Mouse (Mus musculus) lung, postnatal 14 days (tissue): ENCODE data around the gene Sfrp2.

Experiments used
- DNase-seq: peaks from one replicate; pipeline ENCODE4 v3.0.0; 2021

Gene Sfrp2

DNA sequence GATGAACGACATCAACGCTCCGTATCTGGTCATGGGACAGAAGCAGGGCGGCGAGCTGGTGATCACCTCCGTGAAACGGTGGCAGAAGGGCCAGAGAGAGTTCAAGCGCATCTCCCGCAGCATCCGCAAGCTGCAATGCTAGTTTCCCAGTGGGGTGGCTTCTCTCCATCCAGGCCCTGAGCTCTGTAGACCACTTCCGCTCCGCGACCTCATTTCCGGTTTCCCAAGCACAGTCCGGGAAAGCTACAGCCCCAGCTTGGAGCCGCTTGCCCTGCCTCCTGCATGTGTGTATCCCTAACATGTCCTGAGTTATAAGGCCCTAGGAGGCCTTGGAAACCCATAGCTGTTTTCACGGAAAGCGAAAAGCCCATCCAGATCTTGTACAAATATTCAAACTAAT, 7.2 kb downstream of the Sfrp2 start:
- no peak for DNase-seq

DNA sequence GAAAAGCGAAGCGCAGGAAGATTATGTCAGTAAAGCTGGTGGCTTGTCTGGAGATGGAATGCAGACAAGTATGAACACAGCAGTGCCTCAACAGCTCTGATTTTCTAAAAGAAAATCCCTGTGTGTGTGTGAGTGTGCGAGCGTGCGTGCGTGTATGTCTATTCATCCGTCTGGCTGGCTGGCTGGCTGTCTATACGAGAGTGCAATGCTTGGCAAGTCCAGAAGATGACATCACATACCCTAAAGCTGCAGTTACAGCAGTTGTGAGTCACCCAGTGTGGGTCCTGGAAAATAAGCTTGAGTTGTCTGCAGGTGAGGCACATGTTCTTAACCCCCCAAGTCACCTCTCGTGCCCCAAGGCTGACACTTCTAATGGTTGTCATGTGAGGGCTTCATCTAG, 9.3 kb downstream of the Sfrp2 start:
- DNase-seq, result no peak

DNA sequence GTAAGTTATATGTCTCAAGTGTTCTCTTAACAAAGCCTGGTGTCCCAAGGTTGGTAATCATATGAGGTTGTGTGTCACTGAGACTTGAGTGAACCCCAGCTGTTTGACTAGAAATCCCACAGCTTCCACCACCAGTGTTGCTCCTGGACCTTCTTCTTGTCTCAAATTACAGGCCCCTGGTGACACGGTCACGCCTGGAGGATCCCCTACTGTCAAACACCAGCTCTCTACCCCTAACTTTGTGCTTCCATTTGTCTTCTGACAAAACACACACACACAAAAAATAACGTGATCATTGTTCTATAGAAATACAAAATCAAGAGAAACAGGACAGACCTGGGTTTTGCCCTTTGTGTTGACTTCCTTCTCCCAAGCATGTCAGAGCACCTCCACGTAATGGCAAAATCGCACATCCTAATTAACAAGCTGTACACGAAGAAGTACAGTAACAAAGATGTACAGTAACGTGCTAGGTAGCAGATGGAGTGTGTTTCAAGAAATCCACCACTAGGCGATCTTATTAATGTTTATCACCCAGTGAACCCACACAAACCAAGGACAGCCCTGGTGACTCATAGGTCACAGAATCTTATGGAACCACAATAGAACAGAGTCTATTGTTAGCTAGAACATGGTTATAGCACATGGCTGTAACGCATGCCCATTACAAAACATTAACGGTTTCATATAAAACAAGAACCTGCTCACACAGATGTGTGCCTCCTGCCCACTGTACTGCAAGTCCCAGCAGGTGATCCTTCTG, 15.5 kb downstream of the Sfrp2 start:
- DNase-seq, result no peak

DNA sequence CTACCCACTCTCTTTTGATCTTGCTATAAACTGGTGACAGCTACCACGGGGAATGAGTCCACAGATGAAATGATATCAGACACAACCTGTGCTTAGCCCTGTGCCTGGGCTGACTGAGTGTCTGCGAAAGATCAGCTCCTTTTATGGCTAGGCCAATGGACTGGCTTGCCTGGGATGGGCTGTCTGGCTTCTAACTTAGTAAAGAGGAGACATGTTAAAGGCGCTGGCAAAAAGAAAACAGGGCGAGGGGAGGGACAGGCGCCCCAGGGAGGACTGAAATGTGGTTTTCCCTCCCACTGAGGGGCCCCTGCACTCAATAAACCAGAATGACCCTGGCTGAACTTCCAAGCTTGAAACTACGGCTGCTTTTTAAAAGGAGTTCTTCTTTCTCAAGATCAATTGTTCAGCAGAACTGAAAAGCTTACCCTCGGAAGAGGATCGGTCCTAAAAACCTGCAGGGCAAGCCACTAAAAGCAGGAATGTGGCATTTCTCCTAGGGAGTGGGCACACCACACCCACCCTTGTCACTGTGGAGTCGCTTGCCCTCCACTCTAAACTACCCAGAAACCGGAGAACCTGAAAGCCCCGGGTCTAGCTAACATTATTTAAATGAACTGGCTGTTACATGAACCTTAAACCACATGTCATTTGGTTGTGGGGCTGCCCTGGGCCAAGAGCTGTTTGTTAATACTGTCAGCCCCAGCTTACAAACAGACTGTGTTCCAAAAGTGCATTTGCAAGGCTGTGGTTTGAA, 17.8 kb downstream of the Sfrp2 start:
- no peak for DNase-seq

DNA sequence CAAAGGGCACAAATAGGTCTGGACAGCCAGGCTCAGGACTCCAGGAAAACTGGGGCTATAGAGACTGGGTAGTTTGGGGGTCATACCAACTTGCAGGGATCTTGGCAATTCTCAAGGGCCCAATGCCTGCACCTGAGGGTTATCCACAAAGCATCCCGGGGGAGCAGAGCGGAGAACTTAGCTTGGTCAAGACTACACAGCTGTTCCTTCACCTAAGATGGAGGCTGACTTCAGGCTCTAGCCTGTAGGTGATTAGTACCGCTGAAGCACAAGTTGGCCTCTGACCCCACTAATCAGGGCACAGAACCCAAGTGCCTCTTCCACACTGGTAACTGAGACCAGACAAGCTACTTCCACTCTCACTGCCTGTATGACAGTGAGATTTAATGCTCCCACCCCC, 18.6 kb downstream of the Sfrp2 start:
- DNase-seq, result no peak

DNA sequence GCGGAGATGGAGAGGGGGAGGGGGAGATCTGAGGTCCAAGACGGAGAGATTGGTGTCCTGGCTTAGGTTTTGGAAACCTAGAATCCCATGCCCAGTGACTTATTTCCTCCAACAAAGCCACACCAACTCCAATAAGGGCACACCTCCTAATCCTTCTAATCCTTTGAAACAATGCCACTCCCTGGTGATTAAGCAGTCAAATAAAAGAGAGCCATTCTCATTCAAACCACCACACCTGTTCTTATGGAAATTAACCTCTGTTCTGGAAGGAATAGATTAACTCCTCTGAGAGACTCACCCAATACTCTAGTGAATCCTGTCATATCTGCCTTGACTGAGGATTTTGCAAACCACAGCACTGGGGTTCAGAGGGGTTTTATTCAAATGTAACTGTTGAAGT, 21.0 kb downstream of the Sfrp2 start:
- DNase-seq, result no peak

DNA sequence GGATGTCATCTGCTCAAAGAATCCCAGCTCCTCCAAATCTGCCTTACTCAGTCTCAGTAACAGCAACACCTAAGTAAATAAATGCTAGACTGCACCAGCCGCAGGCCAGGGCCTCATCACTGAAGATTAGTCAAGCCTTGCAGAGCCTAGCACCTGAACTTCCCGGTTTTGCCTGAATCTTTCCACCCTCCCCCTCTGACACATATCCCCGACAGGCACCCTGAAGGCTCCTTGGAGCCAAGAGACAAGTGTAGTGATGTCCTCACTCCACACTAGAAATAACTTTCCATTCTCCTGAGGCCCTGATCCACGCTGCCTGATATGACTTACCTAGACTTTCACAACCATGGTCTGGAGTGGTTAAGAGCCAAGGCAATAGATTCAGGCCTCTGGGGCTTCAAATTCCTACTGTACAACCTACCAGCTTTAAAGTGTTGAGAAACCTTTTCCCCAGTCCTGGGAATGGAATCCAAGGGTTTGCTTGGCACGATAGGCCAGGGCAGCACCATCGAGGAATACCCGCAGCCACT, 21.7 kb downstream of the Sfrp2 start:
- no peak for DNase-seq

DNA sequence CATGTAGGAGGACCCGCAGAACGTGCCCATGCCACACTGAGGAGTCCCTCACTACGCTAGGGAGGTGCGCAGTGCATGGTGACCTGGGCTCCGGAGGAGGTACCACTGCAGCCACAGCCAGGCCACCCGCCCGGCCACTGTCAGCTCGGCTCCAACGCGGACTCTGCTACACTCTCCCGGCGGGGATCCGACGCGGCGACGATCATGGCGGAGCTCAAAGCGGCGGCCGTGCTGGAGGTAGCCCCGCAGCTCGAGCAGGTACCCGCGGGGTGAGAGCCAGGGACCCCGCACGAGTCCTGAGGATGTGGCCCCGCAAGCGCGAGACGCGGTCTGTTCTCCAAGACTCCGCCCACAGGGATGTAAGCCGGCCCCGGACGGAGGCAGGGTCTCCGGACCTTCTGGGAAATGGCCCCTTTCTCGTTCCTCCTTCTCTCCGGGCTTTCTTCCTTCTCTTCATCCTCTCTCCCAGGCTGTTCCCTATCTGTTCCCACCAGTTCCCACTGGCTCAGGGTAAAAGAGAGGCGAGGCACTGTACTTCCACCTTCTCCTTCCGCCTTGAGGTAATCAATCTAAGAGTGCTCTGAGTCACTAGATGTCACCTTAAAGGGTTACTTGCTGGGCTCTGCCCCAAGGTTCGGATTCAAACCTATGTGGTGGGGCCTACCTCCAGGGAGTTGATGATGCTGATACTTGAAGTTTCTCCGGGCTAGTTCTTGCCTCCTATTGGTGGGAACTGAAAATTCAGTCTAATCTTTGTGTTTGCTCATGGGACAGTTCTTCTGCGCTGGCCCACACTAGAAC, 23.7 kb downstream of the Sfrp2 start:
- DNase-seq, result no peak

DNA sequence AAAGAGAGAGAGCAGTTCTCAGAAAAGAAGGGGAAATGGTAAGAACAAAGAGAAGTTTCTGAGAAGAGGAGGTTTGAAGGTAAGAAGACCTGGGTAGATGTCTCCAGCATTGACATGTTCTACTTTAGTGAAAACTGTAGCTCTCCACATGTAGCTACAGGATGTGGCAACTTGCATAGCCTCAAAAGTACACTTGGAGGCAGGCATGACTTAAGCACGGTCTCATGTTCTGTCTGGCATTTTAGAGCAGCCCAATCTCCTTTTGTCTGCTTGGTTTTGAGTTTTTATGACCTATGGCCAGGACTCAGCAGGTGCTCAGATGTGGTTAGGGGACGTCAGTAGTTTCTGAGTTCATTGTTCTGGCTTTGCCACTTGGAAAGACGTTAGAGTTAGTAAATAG, 25.3 kb downstream of the Sfrp2 start:
- no peak for DNase-seq

DNA sequence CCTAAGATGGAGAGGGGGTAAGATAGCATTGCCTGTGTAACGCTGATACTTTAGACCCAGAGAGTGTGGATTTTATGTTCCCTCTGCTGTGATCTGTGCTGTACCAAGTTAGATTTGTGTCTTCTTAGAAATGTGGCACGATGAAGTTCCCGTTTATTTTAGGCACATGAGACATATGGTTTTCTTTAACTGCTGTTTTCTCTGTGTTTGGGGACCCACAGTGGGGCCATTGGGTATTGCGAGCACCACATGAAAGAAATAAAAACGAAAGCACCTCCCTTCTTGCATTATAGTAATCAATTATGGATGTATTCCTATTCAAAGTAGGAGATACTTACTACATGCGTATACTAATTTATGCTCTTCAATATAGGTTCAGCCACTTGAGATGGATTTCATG, 31.0 kb downstream of the Sfrp2 start:
- DNase-seq, result no peak

DNA sequence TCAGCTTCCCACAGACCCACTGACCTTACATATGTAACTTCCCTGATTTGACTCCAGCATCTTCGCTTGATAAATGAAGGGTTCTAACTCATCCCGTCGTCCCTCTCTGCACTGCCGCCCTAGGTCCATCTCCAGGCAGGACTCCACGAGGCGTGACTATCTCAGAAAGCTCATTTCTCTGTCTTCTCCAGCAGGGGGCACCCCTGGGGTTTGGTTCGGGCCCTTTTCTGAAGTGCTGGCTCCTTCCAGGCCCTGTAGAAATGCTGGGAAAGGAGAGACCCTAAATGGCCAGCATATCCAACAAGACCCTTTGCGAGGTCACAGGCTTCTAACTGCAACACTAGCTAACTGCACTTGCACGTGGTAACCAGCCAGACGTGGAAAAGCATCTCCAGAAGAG, 31.7 kb downstream of the Sfrp2 start:
- peak; percentile 69 for DNase-seq

DNA sequence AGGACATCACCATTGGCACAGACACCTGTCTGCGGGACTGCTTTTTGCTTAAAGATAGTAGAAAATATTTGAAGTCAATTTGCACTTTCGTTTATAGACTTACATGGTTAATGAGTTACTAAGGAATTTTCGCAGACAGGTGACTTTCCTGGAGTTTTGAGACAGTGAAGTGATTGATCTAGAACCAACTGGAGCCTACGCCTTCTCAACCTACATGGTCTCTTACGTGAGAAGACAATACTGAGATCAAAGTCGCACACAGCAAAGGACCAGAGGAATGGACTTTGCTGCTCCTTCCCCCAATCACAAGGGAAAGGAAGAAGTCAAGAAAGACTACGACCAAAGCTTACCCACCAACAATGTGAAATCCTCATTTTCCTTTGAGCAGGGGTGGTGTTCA, 33.4 kb downstream of the Sfrp2 start:
- DNase-seq, result no peak

DNA sequence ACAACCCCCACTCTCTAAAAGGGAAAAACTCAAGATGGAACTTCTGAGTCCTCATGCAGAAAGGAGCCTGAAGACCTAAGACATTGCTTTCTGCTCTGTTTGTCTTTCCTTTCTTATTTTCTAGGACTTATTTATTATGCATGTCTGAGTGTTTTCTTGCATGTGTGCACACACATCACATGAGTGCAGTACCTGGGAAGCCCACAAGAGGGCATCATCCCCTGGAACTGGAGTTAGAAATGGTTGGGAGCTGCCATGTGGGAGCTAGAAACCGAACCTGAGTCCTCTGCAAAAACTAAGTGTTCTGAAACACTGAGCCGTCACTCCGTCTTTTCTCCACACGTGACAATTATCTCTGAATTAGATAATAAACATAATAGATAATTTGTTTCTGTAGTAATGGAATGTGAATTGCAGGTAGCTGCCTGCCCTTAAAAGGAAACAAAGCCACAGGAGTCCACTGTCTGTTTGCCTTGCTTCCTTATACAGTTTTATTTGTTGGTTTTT, 35.6 kb downstream of the Sfrp2 start:
- no peak for DNase-seq

DNA sequence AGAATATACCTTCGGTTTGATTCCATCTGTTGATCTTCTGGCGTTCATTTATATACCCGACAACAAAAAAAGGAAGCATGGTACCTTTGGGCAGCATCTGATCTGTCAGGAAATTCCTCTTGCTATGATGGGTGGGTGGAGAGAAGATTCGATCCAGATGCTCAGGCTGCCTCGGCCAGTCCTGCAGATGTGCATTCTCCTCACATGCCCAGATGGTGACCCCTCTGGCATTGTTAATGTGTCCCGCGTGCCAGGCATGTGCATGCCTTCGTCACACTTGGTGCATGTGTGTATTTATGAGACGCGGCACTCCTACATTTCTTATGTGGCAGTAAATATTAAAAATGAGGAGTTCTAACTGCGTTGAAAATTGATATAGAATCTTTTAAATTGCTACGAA, 42.4 kb downstream of the Sfrp2 start:
- no peak for DNase-seq

DNA sequence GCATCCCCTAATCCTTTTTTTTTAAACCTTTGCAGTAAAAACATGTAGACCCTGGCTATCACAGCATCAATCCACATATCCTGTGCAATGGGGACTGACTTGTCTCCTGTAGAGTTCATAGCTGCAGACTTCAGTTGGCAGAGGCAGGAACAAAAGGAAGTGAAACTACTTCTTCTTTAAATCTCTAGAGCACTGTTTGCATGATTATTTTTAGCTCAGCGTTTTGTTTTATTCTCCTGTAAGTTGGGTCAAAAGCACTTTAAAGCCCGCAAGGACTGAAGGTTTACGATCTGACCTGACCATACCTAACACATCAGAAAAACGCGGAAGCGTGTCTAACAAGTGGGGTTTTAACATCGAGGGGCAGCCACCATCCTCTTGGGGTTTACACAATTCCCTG, 45.9 kb downstream of the Sfrp2 start:
- no peak for DNase-seq

DNA sequence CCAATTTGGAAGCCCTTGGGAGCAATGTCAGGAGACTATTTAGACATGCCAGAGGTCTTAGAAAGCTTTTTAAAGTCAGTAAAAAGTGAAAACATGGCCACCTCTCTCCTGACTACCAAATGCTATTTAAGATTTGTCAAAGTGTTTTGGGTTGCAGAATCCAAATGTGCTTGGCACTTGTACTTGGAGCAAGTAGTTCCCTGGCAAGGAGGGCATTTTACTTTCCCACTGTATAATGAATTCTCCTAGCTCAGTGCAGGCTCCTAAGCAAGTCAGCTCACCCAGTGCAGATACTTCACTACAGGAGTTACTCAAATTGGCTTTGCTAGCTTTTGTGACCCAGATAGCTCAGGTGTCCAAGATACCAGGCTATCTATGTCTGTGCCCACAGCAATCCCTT, 46.7 kb downstream of the Sfrp2 start:
- DNase-seq, result no peak

DNA sequence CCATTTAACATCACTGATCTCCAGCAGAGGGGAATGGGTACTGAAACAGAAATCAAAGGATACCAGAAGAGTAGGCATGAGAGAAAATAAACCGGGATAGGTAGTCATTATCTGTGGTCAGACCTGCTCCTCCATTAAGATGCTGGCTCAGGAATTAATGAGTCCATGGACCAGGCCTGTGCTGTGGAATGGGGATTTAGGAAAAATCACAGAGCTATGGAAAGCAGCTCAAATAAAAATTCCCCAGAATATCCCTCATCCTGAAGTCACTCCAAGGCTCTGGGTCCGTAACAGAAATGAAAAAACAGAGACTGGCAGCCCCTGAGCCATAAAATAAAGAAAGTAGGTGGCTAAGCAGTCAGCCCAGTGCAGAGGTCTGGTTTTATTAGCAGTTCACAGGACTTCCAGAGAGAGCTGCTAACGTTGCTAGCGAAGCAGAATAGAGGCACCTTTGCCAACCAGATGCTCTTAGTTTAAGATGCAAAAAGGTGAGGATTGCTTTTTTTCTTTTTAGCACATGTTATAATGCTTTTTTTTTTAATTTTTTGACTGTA, 50.3 kb downstream of the Sfrp2 start:
- no peak for DNase-seq

DNA sequence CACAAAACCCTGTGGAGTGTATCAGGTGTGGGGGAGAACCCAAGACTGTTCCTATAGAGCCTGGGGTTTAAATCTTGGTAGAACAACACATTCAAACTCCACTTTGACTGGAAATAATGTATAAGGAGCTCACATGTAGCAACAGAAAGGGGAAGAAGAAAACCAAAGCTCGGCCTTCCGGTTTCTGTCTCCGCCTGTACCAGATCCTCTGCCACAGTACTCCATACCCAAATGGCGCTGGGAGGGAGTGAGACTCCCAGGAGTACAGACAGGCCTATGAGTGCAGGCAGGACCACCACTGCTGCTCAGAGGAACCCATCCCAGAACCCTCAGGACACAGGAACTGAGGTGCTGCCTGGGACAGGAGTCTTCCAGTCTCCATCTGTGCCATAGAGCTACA, 57.7 kb downstream of the Sfrp2 start:
- no peak for DNase-seq
